Mouse (Mus musculus) midbrain, embryonic 12.5 days (tissue): ENCODE data around the gene Ifi206. TPM values are rescaled to one million over a fixed set of nuclear protein-coding genes. Genes with fewer than 3 reads are reported as not detected.
"Not testable (repeated sequence)": the region's sequence is repeated elsewhere in the genome, so short reads cannot be mapped to it uniquely, and the experiment has no call there.

Source experiments
- ATAC-seq: fragments of 200-750 bp; cut with Nextera tagmentation; 2 replicates; pipeline ENCODE4 v1.8.0; 2017; ENCODE audit warnings: low read depth, moderate TSS enrichment, moderate library complexity; ENCODE audit not compliant: low FRiP score
- H3K27ac ChIP-seq: fragments of 300-500 bp; sonication (generic); replicated peaks from 2 replicates; pipeline ENCODE4 v1.5.1; 2016; ENCODE audit warnings: mild to moderate bottlenecking
- H3K27me3 ChIP-seq: fragments of 300-500 bp; sonication (generic); 2 replicates; pipeline ENCODE4 v1.6.1; 2016; ENCODE audit warnings: mild to moderate bottlenecking
- H3K36me3 ChIP-seq: fragments of 300-500 bp; sonication (generic); 2 replicates; pipeline ENCODE4 v1.6.1; 2016
- H3K4me1 ChIP-seq: fragments of 300-500 bp; sonication (generic); 2 replicates; pipeline ENCODE4 v1.6.1; 2016
- H3K4me2 ChIP-seq: fragments of 300-500 bp; sonication (generic); replicated peaks from 2 replicates; pipeline ENCODE4 v1.6.1; 2016; ENCODE audit warnings: mild to moderate bottlenecking, moderate library complexity
- H3K4me3 ChIP-seq: fragments of 300-500 bp; sonication (generic); 2 replicates; pipeline ENCODE4 v1.5.1; 2016; ENCODE audit warnings: mild to moderate bottlenecking
- H3K9ac ChIP-seq: fragments of 300-500 bp; sonication (generic); replicated peaks from 2 replicates; pipeline ENCODE4 v1.6.1; 2016; ENCODE audit warnings: mild to moderate bottlenecking, moderate library complexity
- H3K9me3 ChIP-seq: fragments of 300-500 bp; sonication (generic); 2 replicates; pipeline ENCODE4 v1.6.1; 2016; ENCODE audit warnings: mild to moderate bottlenecking
- WGBS: fragments of 180-500 bp; shearing (Covaris S2); methylation state at CpG from one replicate; pipeline ENCODE4 v1.1.7; 2016; 5-methylcytosine and 5-hydroxymethylcytosine counted together
- polyA plus RNA-seq: library from polyadenylated mRNA; unstranded; fragments of >200 nt; fragmentation: Nextera tagmentation; extraction: Ambion mirVana; gene quantifications from 2 replicates; pipeline ENCODE4 v1.2.1, GENCODE M21; 2016

Ifi206 gene
- polyA plus RNA-seq, result 0.08 TPM in 1 of 2 replicates, not detected in the other

DNA sequence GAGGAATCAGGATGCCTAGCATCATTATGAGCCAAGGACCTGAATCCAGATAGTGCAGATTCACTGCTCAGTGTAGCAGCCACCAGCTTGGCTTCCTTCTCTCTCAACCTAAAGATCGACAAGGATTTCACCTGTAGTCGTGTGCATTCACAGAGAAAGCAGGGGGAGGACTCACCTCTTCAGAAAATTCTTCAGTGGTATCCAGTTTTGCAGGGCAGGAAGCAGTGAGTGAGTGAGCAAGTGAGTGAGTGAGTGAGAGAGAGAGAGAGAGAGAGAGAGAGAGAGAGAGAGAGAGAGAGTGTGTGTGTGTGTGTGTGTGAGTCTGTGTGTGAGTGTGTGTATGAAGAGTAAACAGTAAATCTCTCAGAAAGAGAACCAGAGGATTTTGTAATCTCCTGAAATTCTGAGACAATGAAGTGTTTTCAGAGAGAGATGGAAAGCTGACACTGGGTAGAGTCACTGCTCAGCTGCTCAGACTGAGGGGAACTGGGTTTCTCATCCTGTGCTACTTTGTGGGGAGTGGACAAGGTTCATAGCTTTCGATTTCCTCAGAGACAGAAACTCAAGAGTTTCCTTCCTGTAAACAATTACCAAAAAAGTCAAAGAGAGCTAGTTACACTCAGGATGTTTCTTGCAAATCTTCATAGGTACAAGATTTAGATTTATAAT lies at the start of gene Ifi206:
Ifi206 (minus strand) TSS at position 230 of the 669 bp plus-strand sequence.
- not testable (repeated sequence) for H3K9ac ChIP-seq, ATAC-seq, H3K4me2 ChIP-seq, H3K36me3 ChIP-seq, H3K27me3 ChIP-seq, H3K9me3 ChIP-seq, H3K4me1 ChIP-seq, H3K27ac ChIP-seq, H3K4me3 ChIP-seq
- 88% methylated on average over 3 of the region's 3 CpGs for WGBS

DNA sequence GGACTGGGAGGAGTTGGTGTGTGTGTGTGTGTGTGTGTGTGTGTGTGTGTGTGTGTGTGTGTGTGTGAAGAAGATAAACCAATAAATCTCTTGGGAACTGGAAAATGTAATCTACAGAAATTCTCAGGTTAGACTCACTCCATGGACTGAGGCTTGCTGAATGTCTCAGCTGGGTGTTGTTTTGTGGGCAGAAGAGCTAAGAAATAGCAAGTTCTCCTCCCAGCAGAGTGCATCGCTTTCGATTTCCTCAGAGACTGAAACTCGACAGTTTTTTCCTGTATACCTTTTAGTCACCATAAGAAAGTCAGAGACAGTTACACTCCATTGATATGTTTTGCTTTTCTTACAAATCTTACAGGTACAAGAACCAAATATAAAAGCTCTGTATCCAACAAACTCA lies 45.0 kb upstream of the Ifi206 start, which contains the start of gene Ifi214:
Ifi214 (minus strand) TSS at position 167 of the 400 bp plus-strand sequence.
- H3K27ac ChIP-seq, H3K36me3 ChIP-seq, ATAC-seq, H3K9me3 ChIP-seq, H3K4me1 ChIP-seq, H3K27me3 ChIP-seq, H3K9ac ChIP-seq, H3K4me2 ChIP-seq, H3K4me3 ChIP-seq: not testable (repeated sequence)
- WGBS, result 90% methylated on average over 3 of the region's 3 CpGs

DNA sequence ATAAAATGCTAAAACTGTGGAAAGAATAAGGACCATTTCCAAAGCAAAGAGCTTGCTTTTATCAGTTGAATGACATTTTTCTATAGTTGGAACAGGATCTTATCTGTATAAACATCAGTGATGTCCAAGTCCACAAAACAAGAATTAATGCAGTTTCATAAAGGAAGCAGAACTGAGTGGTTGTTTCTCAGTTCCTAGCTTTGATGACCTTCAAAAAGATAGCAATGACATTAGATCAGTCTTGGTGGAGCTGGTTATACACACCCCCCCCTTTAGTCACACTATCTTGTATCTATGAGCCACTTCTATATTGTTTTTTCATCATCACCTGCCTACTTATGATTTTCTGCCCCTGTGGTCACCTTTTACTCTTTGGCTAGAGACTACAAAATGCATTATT lies 30.6 kb upstream of the Ifi206 start:
- no peaks in the 10 kb centered on the region for H3K9me3 ChIP-seq
- no peaks in the 10 kb centered on the region for H3K4me1 ChIP-seq
- H3K4me2 ChIP-seq, result no peak overlapping the region
- no peak overlapping the region for H3K4me3 ChIP-seq
- H3K9ac ChIP-seq, result no peak overlapping the region
- H3K27me3 ChIP-seq, result no peaks in the 10 kb centered on the region
- no peak for ATAC-seq
- no peak overlapping the region for H3K27ac ChIP-seq
- H3K36me3 ChIP-seq, result no peaks in the 10 kb centered on the region

GRCm38 (mm10) chr1:173510595-173510994 lies 19.8 kb upstream of the Ifi206 start:
- H3K9me3 ChIP-seq, H3K4me3 ChIP-seq, H3K4me1 ChIP-seq, H3K27me3 ChIP-seq, H3K4me2 ChIP-seq, H3K9ac ChIP-seq, H3K27ac ChIP-seq, H3K36me3 ChIP-seq, ATAC-seq: not testable (repeated sequence)
- 91% methylated on average over 2 of the region's 2 CpGs for WGBS

- not testable (repeated sequence) for H3K4me1 ChIP-seq, H3K27ac ChIP-seq, H3K4me2 ChIP-seq, H3K36me3 ChIP-seq, H3K9ac ChIP-seq, H3K27me3 ChIP-seq, H3K9me3 ChIP-seq, ATAC-seq, H3K4me3 ChIP-seq
These were observed 642 bp upstream of the Ifi206 start for GRCm38 (mm10) chr1:173491483-173491882.

DNA sequence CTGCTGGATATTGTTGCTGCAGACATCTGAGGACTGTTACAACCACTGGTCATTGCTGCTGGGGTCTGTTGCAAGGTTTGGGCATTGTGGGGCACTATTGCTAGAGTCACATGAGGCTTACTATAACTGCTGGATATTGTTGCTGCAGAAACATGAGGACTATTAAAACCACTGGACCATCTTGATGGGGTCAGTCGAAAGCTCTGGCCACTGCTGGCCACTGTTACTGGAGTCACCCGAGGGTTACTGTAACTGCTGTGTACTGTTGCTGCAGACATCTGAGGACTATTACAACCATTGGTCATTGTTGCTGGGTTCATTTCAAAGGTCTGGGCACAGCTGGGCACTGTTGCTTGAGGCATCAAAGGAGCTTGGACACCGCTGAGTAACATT lies 9.7 kb downstream of the Ifi206 start:
- not testable (repeated sequence) for H3K9ac ChIP-seq, H3K9me3 ChIP-seq, H3K4me2 ChIP-seq, H3K4me1 ChIP-seq, ATAC-seq, H3K27me3 ChIP-seq, H3K27ac ChIP-seq, H3K4me3 ChIP-seq, H3K36me3 ChIP-seq
- 86% methylated on average over 3 of the region's 3 CpGs for WGBS

- not testable (repeated sequence) for H3K9me3 ChIP-seq, H3K4me3 ChIP-seq, ATAC-seq, H3K27me3 ChIP-seq, H3K27ac ChIP-seq, H3K36me3 ChIP-seq, H3K4me2 ChIP-seq, H3K9ac ChIP-seq, H3K4me1 ChIP-seq
- WGBS, result 90% methylated on average over 5 of the region's 5 CpGs
These were observed 10.3 kb downstream of the Ifi206 start for GRCm38 (mm10) chr1:173480399-173481181.

DNA sequence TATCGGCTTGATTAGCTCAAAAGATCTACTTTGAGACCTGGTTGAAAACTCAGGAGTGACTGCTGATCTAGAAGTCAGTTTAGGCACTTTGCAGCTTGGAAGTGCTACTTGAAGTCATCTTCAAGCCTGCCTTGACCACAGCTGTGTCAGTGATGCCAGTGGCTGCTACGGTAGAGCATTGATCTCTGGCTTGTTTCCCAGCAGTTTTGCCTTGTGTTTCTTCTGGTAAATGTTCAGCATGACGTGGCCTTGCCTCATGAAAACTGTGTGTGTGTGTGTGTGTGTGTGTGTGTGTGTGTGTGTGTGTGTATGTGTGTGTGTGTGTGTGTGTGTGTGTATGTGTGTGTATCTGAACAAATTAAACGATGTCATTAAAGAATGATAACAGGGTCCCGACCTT lies 34.1 kb downstream of the Ifi206 start:
- 93% methylated on average over 5 of the region's 5 CpGs for WGBS
- Histone ChIP-seq H3K4me2 (no peak overlapping the region), H3K4me3 (no peak overlapping the region), H3K36me3 (0 out of 2 replicates have a peak, but pooled peaks cover 3% of the 10 kb centered on the region), H3K4me1 (no peaks in the 10 kb centered on the region), H3K27ac (no peak overlapping the region), H3K9me3 (no peaks in the 10 kb centered on the region), H3K9ac (no peak overlapping the region), H3K27me3 (no peaks in the 10 kb centered on the region)
- ATAC-seq, result no peak

GRCm38 (mm10) chr1:173456139-173456754 lies 34.6 kb downstream of the Ifi206 start:
- Histone ChIP-seq H3K4me3 (no peak overlapping the region), H3K4me1 (no peaks in the 10 kb centered on the region), H3K9me3 (no peaks in the 10 kb centered on the region), H3K27me3 (no peaks in the 10 kb centered on the region), H3K9ac (no peak overlapping the region), H3K27ac (no peak overlapping the region), H3K4me2 (no peak overlapping the region), H3K36me3 (0 out of 2 replicates have a peak, but pooled peaks cover 3% of the 10 kb centered on the region)
- ATAC-seq, result peak; percentile 74
- WGBS, result 58% methylated on average over 7 of the region's 7 CpGs

DNA sequence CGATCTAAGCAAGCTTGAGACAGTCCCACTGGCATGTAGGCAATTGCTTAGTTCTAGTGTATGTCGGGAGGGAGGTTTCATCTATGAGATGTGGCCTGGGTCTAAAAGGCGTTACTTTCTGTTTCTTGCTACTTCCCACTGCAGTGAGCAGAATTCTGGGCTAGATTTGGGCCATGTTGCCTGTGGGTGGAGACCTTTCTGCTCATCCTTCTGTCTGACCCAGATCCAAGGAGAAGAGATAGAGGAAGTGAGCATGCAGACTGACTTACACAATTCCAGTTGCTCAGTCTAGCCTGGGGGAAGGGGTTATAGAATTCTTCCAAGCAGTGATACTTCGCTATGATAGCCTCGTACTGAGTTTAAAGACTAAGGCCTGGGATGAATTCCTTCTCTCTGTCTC lies 39.2 kb downstream of the Ifi206 start:
- Histone ChIP-seq H3K9ac (no peak overlapping the region), H3K27me3 (no peaks in the 10 kb centered on the region), H3K4me1 (no peaks in the 10 kb centered on the region), H3K27ac (no peak overlapping the region), H3K36me3 (0 out of 2 replicates have a peak, but pooled peaks cover 3% of the 10 kb centered on the region), H3K4me3 (no peak overlapping the region), H3K9me3 (no peaks in the 10 kb centered on the region), H3K4me2 (no peak overlapping the region)
- no peak for ATAC-seq
- WGBS, result 94% methylated on average over 5 of the region's 5 CpGs

GRCm38 (mm10) chr1:173450621-173451020 lies 40.2 kb downstream of the Ifi206 start:
- H3K9ac ChIP-seq, result no peak overlapping the region
- no peaks in the 10 kb centered on the region for H3K4me1 ChIP-seq
- H3K27ac ChIP-seq, result no peak overlapping the region
- WGBS, result 94% methylated on average over 4 of the region's 4 CpGs
- no peaks in the 10 kb centered on the region for H3K27me3 ChIP-seq
- ATAC-seq, result no peak
- H3K9me3 ChIP-seq, result no peaks in the 10 kb centered on the region
- H3K36me3 ChIP-seq, result 0 out of 2 replicates have a peak, but pooled peaks cover 3% of the 10 kb centered on the region
- no peak overlapping the region for H3K4me2 ChIP-seq
- no peak overlapping the region for H3K4me3 ChIP-seq

GRCm38 (mm10) chr1:173447067-173447466 lies 43.8 kb downstream of the Ifi206 start:
- 84% methylated on average over 4 of the region's 4 CpGs for WGBS
- Histone ChIP-seq H3K9ac (no peak overlapping the region), H3K4me1 (no peaks in the 10 kb centered on the region), H3K9me3 (no peaks in the 10 kb centered on the region), H3K4me2 (no peak overlapping the region), H3K27ac (no peak overlapping the region), H3K36me3 (no peaks in the 10 kb centered on the region), H3K27me3 (no peaks in the 10 kb centered on the region), H3K4me3 (no peak overlapping the region)
- ATAC-seq, result no peak
